Mouse (Mus musculus): ENCODE measurements around the gene Fam84a. TPM values are rescaled to one million over a fixed set of nuclear protein-coding genes. Genes with fewer than 3 reads are reported as not detected.

Fam84a gene
- polyA plus RNA-seq, 1 experiment = not detected

DNA sequence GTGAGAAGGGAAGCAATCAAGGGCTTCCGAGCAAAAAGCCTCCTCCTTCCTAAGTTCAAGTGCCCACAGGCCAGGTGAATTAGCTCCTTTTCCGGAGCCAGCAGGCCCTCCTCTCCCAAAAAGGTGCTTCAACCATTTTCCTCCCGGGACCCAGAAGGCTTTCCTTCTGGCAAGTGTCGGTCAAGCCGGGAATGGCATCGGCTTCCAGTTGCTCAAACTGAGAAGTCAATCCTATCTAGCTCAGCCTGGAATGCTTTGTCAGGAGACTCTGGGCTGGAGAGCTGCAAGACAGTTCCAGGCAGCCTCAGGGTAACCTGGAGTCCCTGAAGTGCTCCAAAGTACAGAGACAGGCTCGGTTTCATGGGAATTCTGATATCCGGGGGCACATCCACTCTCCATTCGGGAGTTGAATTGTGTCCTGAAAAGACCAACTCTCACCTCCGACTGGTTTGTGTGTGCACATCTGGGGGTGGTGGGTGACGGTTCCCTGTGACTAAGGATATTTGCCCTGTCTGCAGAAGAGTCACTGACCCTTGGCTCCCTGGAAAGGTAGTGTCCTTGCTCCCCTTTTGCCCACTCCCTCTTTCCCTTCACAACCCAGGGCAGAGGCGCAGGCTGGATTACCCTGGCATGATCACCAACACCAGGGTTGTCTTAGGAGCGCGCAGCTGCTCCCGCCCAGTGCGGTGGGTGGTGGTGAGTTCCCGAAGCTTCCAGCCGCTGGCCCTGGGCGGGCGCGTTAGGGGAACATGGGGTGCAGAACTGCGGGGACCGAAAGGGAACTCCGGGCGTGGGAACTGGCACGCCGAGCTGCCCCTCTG lies 2.6 kb downstream of the Fam84a start:
- TF ChIP-seq FLI1 (IDR thresholded peaks at IDR 0.05; ENCODE audit: low read length) (no peak), GATA1 (IDR thresholded peaks at IDR 0.05; ENCODE audit: borderline replicate concordance, low read length) (no peak)
- Histone ChIP-seq H3K36me3 (replicated peaks; ENCODE audit: low read length) (no peaks in the 10 kb centered on the region), H3K27me3 (replicated peaks) (peaks cover 47% of the 10 kb centered on the region), H3K4me1 (peaks cover 29% of the 10 kb centered on the region), H3K4me3 (replicated peaks) (peak overlapping the region; percentile 33), H3K9me3 (peaks cover 29% of the 10 kb centered on the region)

DNA sequence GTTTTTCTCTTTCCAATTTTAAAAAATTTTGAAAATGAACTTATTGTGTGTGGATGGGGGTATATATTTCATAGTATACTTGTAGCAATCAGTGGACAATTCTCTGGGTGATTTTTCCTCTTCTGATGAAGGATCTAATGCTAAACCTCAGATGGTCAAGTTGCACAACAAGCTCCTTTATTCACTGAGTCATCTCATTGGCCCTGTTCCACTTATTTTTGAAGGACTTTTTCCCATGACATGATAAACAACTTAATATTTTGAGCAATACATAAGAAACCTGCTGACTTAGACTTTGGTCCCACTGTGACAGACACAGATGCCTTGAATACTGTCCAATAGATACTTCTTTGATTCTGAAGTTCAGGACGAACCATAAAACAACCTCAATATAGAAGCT lies 14.8 kb downstream of the Fam84a start:
- no peaks in the 10 kb centered on the region for H3K36me3 ChIP-seq (replicated peaks; ENCODE audit: low read length)
- H3K4me3 ChIP-seq (replicated peaks) = no peak overlapping the region
- H3K4me1 ChIP-seq = no peaks in the 10 kb centered on the region
- H3K9me3 ChIP-seq = no peaks in the 10 kb centered on the region
- no peak for TF ChIP-seq GATA1 (IDR thresholded peaks at IDR 0.05; ENCODE audit: borderline replicate concordance, low read length)
- no peak for TF ChIP-seq FLI1 (IDR thresholded peaks at IDR 0.05; ENCODE audit: low read length)
- no peaks in the 10 kb centered on the region for H3K27me3 ChIP-seq (replicated peaks)

DNA sequence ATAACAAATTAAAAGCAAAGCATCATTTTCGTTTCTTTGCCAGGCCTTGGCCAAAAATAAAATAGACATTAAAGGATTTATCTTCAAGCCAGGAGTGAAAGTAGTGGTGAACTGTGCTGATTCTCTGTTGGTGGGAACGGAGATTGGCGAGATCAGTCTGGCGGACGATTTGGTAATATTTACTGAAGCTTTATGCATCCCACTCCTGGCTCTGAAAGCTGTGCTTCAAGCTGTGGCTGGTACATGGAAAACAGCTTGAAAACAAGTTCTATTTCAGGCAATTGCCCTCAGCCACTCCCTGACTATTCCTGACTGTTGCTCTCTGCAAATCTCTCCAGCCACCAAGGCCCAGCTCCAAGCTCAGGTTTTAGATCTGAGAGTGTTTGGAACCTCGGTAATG lies 37.1 kb downstream of the Fam84a start:
- no peak overlapping the region for H3K4me3 ChIP-seq (replicated peaks)
- no peaks in the 10 kb centered on the region for H3K27me3 ChIP-seq (replicated peaks)
- H3K9me3 ChIP-seq = no peaks in the 10 kb centered on the region
- no peaks in the 10 kb centered on the region for H3K36me3 ChIP-seq (replicated peaks; ENCODE audit: low read length)
- no peak for TF ChIP-seq FLI1 (IDR thresholded peaks at IDR 0.05; ENCODE audit: low read length)
- no peak for TF ChIP-seq GATA1 (IDR thresholded peaks at IDR 0.05; ENCODE audit: borderline replicate concordance, low read length)
- H3K4me1 ChIP-seq = no peaks in the 10 kb centered on the region

GRCm38 (mm10) chr12:14096944-14097343 lies 54.9 kb downstream of the Fam84a start:
- TF ChIP-seq GATA1 (IDR thresholded peaks at IDR 0.05; ENCODE audit: borderline replicate concordance, low read length) (no peak), FLI1 (IDR thresholded peaks at IDR 0.05; ENCODE audit: low read length) (no peak)
- H3K4me3 ChIP-seq (replicated peaks) = no peak overlapping the region
- H3K36me3 ChIP-seq (replicated peaks; ENCODE audit: low read length) = no peaks in the 10 kb centered on the region
- H3K9me3 ChIP-seq = no peaks in the 10 kb centered on the region
- no peaks in the 10 kb centered on the region for H3K27me3 ChIP-seq (replicated peaks)
- no peaks in the 10 kb centered on the region for H3K4me1 ChIP-seq

Data from megakaryocyte, embryonic 14.5 days (primary cell).